Mouse (Mus musculus): ENCODE results near the gene Rnasel.
"Not testable (repeated sequence)": the region's sequence is repeated elsewhere in the genome, so short reads cannot be mapped to it uniquely, and the experiment has no call there.

GRCm38 (mm10) chr1:153769571-153769970 is 20.3 kb downstream of the Rnasel start:
- not testable (repeated sequence) for TF ChIP-seq POLR2A (IDR thresholded peaks at IDR 0.05; ENCODE audit: low read depth, low read length); CTCF (IDR thresholded peaks at IDR 0.05; ENCODE audit: extremely low read depth, insufficient read length, insufficient replicate concordance, low read depth, low read length)

All from small intestine, adult 2 months (tissue).